Mouse (Mus musculus) kidney, postnatal 25 days (tissue): ENCODE measurements around the gene Phf2.
A peak's percentile ranks its signal among the peaks of the same experiment; 100 is the strongest.

Source experiments
- DNase-seq, 2 experiments: peaks; one replicate each; pipeline ENCODE4 v3.0.0; 2021; ENCODE audit warnings: mixed read lengths in 2 of 2

Phf2 gene

DNA sequence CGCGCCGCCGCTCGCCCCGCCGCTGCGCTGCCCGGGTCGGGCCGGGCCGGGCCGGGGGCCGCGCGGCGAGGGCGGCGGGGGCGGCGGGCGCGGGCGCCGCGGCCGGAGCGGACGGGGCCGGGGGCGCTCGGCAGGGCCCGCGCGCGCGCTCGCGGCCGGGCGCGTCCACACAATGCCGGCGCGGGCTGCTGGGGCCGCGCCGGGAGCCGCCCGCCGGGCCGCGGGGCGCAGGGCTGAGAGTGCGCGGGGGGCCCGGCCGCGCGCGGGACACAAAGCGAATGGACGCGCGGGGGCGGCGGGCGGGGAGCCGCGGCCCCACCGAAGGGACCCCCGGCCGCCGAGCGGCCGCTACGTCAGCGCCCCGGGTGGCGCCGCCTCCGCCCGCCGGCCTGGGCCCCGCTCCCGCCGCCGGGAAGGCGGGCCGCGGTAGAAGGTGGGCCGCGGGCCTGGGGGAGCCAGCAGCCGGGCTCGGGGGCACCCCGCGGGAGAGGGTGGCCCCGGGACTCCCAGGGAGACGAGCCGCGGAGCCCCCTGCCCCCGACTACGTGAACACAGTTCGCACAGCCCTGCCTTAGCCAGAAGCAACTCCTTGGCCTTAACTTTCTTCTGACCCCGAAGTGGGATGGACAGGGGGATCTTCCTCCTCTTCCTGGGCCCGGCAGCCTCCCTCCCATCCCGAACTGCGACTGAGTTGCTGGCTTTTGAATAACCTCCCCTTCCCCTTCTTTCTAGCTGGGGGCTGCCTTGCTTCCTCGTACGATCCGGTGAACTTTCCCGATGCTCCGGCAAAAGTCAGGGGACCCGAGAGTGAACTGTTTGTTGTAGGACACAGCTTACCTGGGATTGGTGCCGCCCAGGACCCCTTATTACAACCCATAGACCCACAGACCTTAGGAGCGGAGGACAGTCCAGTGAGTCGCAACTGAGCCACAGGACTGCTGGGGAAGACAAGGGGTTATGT lies at the start of gene Phf2:
Gene Phf2 (minus strand): TSS at position 349 of the 961 bp plus-strand sequence.
- DNase-seq, result peak; percentile 21 to 50

GRCm38 (mm10) chr13:48919756-48920415 lies 49.0 kb upstream of the Phf2 start:
- DNase-seq, result no peak

GRCm38 (mm10) chr13:48917113-48917599 lies 46.2 kb upstream of the Phf2 start:
- DNase-seq, result no peak

GRCm38 (mm10) chr13:48913680-48914079 lies 42.8 kb upstream of the Phf2 start:
- peak in 1 of 2 experiments; percentile 49 for DNase-seq

- no peak for DNase-seq
These were observed 42.2 kb upstream of the Phf2 start for GRCm38 (mm10) chr13:48913141-48913540.

GRCm38 (mm10) chr13:48911426-48911825 lies 40.5 kb upstream of the Phf2 start:
- no peak for DNase-seq

GRCm38 (mm10) chr13:48905458-48905857 lies 34.5 kb upstream of the Phf2 start:
- no peak for DNase-seq

DNA sequence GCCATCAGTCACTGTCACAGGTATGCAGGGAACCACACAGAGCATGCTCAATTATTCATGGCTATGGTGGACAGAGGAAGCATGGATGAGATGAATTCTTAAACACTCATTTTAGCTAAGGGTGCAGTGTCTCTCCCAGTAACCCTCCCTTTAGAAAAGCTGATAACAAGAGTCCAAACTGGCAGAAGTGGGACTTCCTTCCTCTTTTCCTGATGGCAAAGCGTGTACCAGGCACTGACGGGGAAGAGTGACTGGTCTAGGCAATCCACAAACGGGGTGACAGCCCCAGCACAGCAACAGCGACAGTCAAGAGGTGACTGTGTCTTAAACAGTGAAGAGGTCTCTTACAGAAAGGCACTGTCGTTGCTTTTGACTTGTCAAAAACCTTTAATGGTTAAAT lies 24.5 kb upstream of the Phf2 start:
- DNase-seq, result no peak

DNA sequence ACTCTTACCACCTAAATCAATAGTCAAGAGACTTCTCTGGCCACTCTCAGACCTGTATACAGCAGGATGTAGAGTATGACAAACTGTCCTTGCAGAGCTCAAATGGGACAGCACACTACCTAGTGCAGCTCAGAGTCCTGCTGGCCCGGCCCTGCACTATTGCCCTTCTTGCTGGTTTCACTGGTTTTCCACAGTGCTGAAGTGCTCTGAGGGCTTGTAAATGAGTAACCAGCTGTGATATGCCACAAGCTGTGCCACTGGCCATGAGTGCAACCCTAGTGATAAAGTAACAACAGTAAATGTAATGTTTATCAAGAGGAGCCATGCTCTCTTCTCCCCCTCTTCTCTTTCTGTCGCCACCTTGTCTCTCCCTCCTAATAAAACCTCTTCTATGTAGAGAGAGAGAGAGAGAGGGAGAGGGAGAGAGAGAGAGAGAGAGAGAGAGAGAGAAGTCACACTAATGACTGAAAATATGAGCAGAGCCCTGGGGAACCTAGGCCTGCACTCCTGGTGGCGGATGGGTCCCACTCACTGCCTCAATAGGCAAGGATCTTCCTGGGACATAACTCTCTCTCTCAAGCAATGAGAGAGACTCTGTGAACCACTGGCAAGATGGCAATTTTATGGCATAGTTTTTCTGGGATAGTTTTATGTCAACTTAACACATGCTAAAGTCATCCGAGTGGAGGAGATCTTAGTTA lies 19.5 kb upstream of the Phf2 start:
- DNase-seq, result peak; percentile 49 to 73

DNA sequence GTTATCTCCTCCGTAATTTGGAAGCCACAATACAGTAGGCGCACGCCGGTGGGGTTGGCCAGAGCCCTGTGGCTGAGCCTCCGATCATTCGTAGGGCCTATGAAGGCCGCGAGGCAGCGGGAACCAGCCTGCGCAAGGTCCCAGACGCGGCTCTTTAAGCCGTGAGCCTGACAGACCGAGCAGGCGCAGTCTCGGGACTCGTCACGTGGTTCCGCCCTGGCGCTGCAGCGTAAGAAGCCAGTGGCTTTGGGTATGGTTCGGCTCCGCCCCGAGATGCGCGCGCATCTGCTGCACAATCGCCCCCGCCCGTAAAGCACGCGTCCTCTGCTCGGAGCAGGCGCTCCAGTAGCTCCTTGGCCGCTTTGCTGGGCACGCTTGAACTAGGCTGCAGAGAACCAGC lies 7.6 kb upstream of the Phf2 start:
- DNase-seq, result peak; percentile 100

GRCm38 (mm10) chr13:48877805-48878204 lies 6.9 kb upstream of the Phf2 start:
- DNase-seq, result peak; percentile 39 to 62

DNA sequence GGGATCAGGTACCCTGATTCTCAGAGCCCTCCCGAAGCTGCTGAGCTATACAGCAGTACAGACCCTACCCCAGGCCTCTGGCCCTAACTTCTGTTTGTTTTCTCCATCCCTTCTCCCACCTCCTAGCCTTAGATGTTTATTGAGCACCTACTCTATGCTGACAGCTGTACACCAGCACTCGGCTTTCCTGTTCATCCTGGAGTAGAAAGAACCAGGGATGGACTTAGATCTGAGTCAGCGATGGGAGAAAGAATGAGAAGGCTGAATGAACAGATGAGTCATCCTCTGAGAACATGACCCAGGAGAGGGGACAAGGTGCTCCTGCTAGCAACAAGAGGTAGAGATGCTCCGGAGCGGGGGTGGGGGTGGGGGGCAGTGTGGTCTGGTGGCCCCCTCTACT lies 1.8 kb upstream of the Phf2 start:
- peak in 1 of 2 experiments; percentile 18 for DNase-seq

- peak; percentile 46 to 76 for DNase-seq
These were observed 1.1 kb upstream of the Phf2 start for GRCm38 (mm10) chr13:48871887-48872606.

GRCm38 (mm10) chr13:48869950-48870770 lies 759 bp downstream of the Phf2 start:
- DNase-seq, result peak; percentile 34 to 64

- DNase-seq, result peak; percentile 18 to 51
These were observed 1.3 kb downstream of the Phf2 start for GRCm38 (mm10) chr13:48869600-48869949.

DNA sequence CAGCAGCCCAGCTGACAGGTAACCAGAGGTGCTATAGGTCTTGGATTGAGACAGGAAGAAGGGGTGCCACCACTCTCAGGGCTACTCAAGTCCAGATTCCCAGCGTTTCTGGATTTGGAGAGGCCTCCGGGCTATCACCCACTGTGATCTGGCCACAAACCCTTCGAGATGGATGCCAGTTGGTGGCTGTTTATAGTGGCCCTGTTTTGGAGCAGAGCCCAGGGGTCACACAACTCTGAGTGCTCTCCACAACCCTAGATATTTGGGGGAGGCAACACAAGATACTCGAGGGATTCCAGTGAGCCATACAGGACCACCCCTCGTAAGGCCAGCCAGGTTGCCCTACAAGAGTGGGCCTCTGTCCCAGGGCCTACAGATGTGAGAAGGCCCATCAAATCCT lies 1.8 kb downstream of the Phf2 start:
- no peak for DNase-seq

GRCm38 (mm10) chr13:48864673-48865356 lies 6.1 kb downstream of the Phf2 start:
- DNase-seq, result no peak

DNA sequence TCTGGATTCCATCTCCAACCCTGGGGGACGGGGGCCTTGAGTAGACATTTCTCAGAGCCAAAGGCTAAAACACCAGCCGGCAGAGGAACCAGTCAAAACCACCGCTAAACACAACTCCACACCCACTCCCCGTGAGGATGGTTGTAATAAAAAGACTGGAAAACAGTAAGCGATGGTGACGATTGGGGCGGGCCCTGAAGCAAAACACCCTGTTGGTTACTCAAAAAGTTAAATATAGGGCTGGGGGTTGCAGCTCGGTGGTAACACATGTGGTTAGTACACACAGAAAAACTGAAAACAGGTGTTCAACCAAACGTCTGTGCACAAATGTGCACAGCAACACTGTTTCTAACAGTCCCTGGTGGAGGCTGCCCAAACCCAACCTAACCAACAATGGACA lies 7.4 kb downstream of the Phf2 start:
- no peak for DNase-seq

DNA sequence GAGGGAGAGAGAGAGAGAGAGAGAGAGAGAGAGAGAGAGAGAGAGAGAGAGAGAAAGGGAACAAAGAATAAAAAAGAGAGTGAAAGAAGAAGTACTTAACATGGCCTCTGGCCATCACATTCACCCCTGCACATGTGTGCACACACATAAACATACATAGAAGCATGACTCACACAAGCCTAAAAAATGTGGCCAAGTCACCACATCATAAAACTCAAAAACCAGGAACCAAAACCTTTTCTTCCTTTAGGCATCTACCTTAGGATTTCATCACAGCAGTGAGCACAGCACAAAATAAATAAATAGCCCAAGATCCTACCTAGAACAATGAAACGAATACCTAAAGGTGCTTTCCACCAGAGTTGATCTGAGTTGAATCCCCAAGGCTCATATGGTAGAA lies 9.0 kb downstream of the Phf2 start:
- DNase-seq, result no peak

DNA sequence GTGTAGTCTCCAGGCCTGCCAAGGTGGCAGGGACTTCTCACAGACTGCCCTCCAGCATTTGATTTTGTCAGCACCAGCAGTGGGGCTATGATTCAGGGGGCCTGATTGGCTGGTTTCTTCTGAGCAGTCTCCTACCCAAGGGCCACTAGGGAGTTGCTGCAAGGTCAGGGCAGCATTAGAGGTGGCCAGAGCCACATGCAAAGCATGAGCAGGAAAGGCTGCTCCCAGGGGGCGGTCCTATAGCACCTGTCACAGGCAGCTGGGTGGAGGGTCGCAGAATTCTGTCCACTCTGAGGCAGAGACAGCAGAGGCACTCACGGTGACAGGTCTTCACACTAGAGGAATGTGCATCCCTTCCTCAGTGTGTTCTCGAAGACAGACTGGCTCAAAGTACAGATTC lies 12.1 kb downstream of the Phf2 start:
- peak in 1 of 2 experiments; percentile 51 for DNase-seq

DNA sequence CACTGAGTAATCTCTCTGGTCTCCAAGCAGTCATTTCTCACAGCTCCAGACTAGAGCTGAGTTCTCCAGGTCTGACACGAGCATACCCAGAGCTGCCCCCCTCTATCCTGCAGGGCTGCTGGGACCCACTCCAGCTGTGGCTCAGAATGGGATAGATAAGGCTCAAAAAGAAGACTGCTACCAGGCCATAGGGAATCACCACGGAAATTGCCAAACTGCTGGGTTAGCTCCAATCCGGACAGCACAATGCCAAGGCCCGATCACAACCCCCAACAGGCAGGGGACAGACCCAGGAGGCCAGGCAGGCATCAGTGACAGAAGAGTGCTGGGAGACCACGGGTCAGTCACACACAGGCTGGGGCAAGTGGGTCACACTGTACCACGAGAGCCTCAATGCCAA lies 12.9 kb downstream of the Phf2 start:
- DNase-seq, result no peak
